Comparison of ENCODE assay signal across 8 mouse cellular contexts in the genomic region with DNA sequence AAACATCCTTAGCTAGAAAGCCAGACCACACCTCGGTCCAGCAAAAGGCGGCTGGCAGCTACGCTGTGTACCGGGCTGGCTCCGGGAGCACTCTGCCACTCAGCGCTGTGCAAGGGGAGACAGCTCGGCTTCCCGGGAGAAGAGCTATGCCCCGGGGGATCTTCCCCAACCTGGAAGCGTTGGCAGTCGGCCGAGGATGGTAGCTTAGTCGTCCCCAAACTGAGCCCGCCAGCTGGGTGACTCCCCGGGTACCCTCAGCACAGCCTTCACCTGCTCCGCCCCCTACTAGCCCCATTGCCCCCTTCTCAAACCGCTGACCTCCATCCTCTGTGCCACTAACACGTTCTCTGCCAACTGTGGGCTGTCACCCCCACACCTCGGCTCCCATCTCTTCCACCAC. TPM values are rescaled to one million over a fixed set of nuclear protein-coding genes. Genes with fewer than 3 reads are reported as not detected.
DNase-seq lines count a peak whose midpoint lies in the region; ATAC-seq and TF ChIP-seq lines count a peak whose summit lies in the region.

No protein-coding gene starts in this region.

- no peak overlapping the region for H3K27ac ChIP-seq in kidney, embryonic 14.5 days (ENCODE audit: low read depth, low read length)
- H3K27ac ChIP-seq in hindbrain, embryonic 15.5 days (replicated peaks): peak overlapping the region; percentile 83
- no peak overlapping the region for H3K27ac ChIP-seq in midbrain, postnatal 0 days (ENCODE audit: low read depth, low read length)

- peak overlapping the region; percentile 98 for H3K4me2 ChIP-seq in kidney, embryonic 14.5 days (replicated peaks; ENCODE audit: low read depth, low read length)
- peak overlapping the region; percentile 78 for H3K4me2 ChIP-seq in hindbrain, embryonic 15.5 days
- peak overlapping the region; percentile 79 for H3K4me2 ChIP-seq in midbrain, postnatal 0 days (ENCODE audit: low read depth, low read length, poor library complexity, severe bottlenecking)

- no peak for DNase-seq in kidney, postnatal 10 days
- peak; percentile 23 to 37 for DNase-seq in cerebellum, postnatal 25 days
- DNase-seq in midbrain, postnatal 0 days (ENCODE audit: low spot score): no peak
- no peak for DNase-seq in thymus, postnatal 4 days
- no peak for DNase-seq in kidney, adult 9 months
- no peak for DNase-seq in gastrocnemius, adult 8-10 months (ENCODE audit: low spot score in 2 of 2)

- peak overlapping the region; percentile 56 for H3K4me3 ChIP-seq in kidney, embryonic 14.5 days (ENCODE audit: low read length)
- peak overlapping the region; percentile 52 for H3K4me3 ChIP-seq in hindbrain, embryonic 15.5 days
- H3K4me3 ChIP-seq in midbrain, postnatal 0 days (ENCODE audit: low read depth, low read length): peak overlapping the region; percentile 62

- H3K9ac ChIP-seq in kidney, embryonic 14.5 days (ENCODE audit: low read depth, low read length): 0 out of 2 replicates have a peak overlapping the region, but pooled peaks have one; percentile 64
- H3K9ac ChIP-seq in hindbrain, embryonic 15.5 days: peak overlapping the region; percentile 65
- peak overlapping the region; percentile 86 for H3K9ac ChIP-seq in midbrain, postnatal 0 days (replicated peaks; ENCODE audit: low read length, poor library complexity, severe bottlenecking)

- H3K4me1 ChIP-seq in kidney, embryonic 14.5 days (ENCODE audit: control insufficient read depth, insufficient read depth, low read length): peaks cover 5% of the 10 kb centered on the region; the same call in 1 of the 2 replicates
- peaks cover 26% of the 10 kb centered on the region for H3K4me1 ChIP-seq in hindbrain, embryonic 15.5 days (replicated peaks)
- no peaks in the 10 kb centered on the region for H3K4me1 ChIP-seq in midbrain, postnatal 0 days (ENCODE audit: insufficient read depth, low read length)

- WGBS in kidney, embryonic 14.5 days: 4% methylated on average over 19 of the region's 19 CpGs
- 1% methylated on average over 19 of the region's 19 CpGs for WGBS in hindbrain, embryonic 15.5 days
- WGBS in midbrain, postnatal 0 days: under 1% methylated on average over 19 of the region's 19 CpGs

- TF ChIP-seq CTCF in midbrain, postnatal 0 days (IDR thresholded peaks at IDR 0.05): no peak

- no peaks in the 10 kb centered on the region for H3K36me3 ChIP-seq in kidney, embryonic 14.5 days (ENCODE audit: control insufficient read depth, insufficient read depth, low read length)
- H3K36me3 ChIP-seq in hindbrain, embryonic 15.5 days: no peaks in the 10 kb centered on the region
- H3K36me3 ChIP-seq in midbrain, postnatal 0 days (ENCODE audit: insufficient read depth, low read length): no peaks in the 10 kb centered on the region

- H3K9me3 ChIP-seq in kidney, embryonic 14.5 days (ENCODE audit: control insufficient read depth, low read length): no peaks in the 10 kb centered on the region
- no peaks in the 10 kb centered on the region for H3K9me3 ChIP-seq in hindbrain, embryonic 15.5 days
- H3K9me3 ChIP-seq in midbrain, postnatal 0 days (ENCODE audit: low read length): no peaks in the 10 kb centered on the region

- H3K27me3 ChIP-seq in kidney, embryonic 14.5 days (ENCODE audit: control insufficient read depth, insufficient read depth, low read length): peaks cover 59% of the 10 kb centered on the region
- H3K27me3 ChIP-seq in hindbrain, embryonic 15.5 days: peaks cover 7% of the 10 kb centered on the region
- no peaks in the 10 kb centered on the region; the same call in 1 of the 2 replicates for H3K27me3 ChIP-seq in midbrain, postnatal 0 days (ENCODE audit: insufficient read depth, low read length)

- ATAC-seq in kidney, embryonic 14.5 days (ENCODE audit: low FRiP score, low TSS enrichment): 0 out of 2 replicates have a peak, but pooled peaks have one; percentile 5
- peak; percentile 10; the same call in 1 of the 2 replicates for ATAC-seq in hindbrain, embryonic 15.5 days (ENCODE audit: low FRiP score, low read depth)
- ATAC-seq in midbrain, postnatal 0 days (ENCODE audit: low FRiP score): no peak

RNA-seq across cellular contexts. Expression of a gene that starts 0.6 kb away (rescaled TPM):
- polyA plus RNA-seq in kidney, embryonic 14.5 days (2014; fragmentation: Nextera tagmentation; extraction: Ambion mirVana): 5.7 and 6.3 TPM in 2 replicates
- polyA plus RNA-seq in hindbrain, embryonic 15.5 days (2015; fragmentation: Nextera tagmentation; extraction: Ambion mirVana): 38.3 and 39.7 TPM in 2 replicates
- 21.1 and 22.0 TPM in 2 replicates for total RNA-seq in midbrain, postnatal 0 days (2014; rRNA removed)
- polyA plus RNA-seq in midbrain, postnatal 0 days (2015; fragmentation: Nextera tagmentation; extraction: Ambion mirVana): 40.7 and 41.6 TPM in 2 replicates
- total RNA-seq in gastrocnemius, adult 8-10 months (2022): under 1 TPM in 3 of 4 experiments, not detected in 1; 0.10 to 0.97 (median 0.27) TPM

Comparison
In these comparisons a context has a peak if more than half of its experiments do, and no peak if none do; other contexts are left out.
1. DNase-seq: peak in cerebellum, postnatal 25 days (2 of 2); none in kidney, postnatal 10 days (single experiment), midbrain, postnatal 0 days (single experiment), thymus, postnatal 4 days (single experiment), kidney, adult 9 months (single experiment) and gastrocnemius, adult 8-10 months (0 of 2).
2. Peak in every context shown above with its lines, with median percentiles within 50 percentile points of each other: H3K4me2 ChIP-seq, H3K4me3 ChIP-seq and H3K9ac ChIP-seq.